Mouse (Mus musculus) lung, postnatal 10 days (tissue): Measurements from ENCODE around the gene Zc4h2.

ENCODE experiments used
- DNase-seq: peaks from one replicate; pipeline ENCODE4 v3.0.0; 2021

The Zc4h2 gene

DNA sequence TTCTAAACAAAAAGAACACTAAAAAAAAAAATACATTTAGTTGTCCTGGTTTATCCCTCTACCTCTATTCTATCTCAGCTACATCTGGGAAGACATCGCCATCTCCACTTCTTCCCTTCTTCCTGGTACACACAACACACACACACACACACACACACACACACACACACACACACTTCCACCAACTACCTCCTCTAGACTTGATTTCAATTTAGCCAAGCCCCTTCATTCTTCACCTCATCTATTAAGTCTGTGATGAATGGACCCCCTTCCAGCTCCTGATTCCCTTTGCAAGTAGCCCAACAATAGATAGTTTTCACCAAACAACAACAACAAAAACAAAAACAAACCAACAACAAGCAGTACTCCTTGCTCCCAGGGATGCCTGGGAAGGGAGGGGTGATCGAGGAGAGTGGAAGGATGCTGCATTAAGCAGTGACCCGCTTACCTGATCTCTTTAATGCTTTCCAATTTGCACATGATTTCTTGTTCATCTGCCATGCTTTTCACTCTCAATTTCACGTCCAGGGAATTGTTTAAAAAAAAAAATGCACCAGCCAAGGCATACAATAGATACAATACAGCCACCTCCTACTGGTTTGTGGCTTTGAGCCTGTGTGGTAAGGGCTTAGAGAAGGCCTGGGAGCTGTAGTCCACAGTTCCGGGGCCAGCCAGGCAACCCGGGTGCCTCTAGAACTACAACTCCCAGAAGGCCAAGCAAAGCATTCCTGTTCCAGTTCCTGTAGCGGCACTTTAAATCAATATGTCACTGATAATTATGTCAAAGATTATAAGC is at the start of gene Zc4h2:
Gene Zc4h2 (minus strand): TSS at position 706 of the 796 bp plus-strand sequence.
- peak; percentile 83 for DNase-seq

DNA sequence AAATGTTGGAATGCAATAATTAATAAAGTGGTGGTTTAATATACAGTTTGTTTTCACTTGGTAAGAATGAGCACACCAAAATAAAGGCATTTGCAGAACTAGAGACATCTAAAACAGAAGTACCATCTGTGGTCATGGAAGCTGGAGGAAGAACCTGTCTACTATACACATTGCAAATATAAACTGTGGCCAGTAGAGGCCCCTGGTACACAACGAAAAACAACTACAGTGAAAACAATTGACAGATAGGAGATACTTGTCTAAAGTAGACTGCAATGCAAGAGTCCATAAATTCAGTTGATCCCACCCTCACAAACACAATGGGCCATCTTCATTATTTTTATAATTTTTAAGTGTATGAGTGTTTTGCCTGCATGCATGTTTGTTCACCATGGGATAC is 28.8 kb upstream of the Zc4h2 start:
- DNase-seq = peak; percentile 9

DNA sequence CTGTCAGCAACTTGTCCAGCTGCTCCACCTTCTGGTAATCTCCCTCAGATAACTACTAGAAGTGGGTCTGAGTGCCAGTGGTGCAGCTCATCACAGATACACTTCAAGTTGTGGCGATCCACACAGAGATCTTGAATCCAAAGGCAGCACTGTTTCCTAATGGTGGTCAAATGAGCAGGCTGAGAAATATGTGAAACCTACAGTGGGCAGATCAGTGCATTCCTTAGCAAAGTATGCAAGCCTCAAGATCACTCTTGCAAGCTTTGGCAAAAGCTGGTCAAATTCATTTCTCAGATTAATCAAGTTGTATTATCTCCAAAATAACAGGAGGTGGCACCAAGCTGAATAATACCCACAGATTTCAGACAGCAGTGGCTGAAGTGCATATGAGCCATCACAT is 23.9 kb upstream of the Zc4h2 start:
- DNase-seq = no peak

DNA sequence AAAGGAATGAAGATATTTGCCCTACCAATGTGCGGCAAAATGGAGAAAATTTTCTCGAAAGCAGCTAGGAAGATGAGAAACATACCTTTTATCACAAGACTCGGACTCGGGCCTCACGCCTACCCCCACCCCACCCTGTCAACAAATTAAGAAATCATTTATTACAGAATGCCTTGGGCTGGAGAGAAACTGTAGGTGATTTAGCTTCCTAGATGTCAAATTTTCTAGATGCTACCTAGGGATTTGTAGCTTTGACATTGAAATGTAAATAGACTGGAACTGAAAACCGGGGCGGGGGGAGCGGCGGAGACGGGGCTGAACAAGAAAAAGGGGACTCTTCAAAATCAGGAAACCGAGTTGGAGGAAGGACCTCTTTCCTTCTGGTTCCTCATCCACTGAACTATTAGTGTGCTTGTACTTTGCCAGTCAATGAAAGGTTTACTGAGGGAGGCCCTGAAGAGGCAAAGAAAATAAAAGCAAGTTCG is 333 bp upstream of the Zc4h2 start:
- DNase-seq = peak; percentile 9

DNA sequence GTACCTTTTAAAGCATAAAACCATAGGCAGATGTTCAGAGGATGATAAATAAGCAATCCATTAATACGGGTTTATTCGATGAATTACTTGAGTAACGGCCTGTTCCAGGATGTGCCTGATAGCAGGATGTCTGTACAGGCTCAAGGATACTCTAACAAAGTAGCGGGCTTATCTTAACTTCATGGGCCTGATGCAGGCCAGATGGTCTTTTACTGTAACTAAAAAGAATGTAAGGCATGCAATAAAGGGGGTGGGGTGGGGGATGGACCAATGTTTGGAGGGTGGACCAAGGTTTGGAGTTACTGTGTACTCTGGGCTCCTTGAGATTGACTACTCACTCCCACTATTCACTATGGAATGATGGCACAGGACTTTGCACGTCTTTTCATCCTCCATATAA is 57.7 kb downstream of the Zc4h2 start:
- DNase-seq = no peak
